Mouse (Mus musculus): ENCODE results near the gene Plagl1. TPM values are rescaled to one million over a fixed set of nuclear protein-coding genes. Genes with fewer than 3 reads are reported as not detected.

Plagl1 gene
- polyA plus RNA-seq, 1 experiment from 2014 or later: 52.2 TPM

DNA sequence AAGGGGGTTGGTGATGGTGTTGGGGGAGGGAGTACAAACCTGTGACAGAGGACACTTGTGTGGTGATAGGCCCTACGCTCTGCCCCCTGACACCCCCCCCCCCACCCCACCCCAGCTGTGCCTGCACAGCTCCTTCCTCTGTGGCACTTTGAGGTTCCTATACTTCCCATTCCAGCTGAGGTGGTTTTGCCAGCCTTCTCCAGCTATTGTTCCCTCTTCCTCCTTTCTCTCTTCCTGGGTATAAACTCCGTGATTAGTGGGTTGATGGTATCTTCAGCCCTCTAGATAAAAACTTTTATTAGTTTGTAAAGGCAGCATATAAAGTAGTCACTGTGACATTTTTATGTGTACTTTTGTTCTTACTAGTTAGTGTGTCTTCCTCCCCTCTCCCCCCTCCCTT, 59.0 kb downstream of the Plagl1 start:
- no peak; the same call in 1 of the 2 replicates for ATAC-seq (replicated peaks; ENCODE audit: low FRiP score, low read depth)
- H3K4me3 ChIP-seq (replicated peaks; ENCODE audit: low read depth, low read length): no peak overlapping the region

DNA sequence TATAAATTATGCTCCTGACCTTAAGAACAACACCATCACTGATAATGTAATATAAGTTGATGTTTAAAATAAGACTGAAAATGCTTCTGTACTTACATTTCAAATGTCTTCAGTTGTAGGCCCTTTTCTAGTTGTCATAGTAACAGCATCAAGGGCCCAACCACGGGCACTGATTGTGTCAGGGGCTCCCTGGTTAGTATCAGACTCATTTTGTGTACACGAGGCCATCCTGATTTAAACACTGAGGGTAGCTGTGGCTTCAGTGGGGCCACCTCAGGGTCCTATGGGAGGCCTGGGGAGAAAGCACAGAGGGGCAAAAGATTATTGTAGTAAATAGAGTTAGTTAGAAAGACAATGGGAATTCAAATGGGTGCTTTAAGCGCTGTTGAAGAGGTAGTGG, 65.5 kb downstream of the Plagl1 start:
- Histone ChIP-seq H3K4me2 (ENCODE audit: low read length) (no peak overlapping the region), H3K4me3 (replicated peaks; ENCODE audit: low read depth, low read length) (no peak overlapping the region), H3K36me3 (ENCODE audit: insufficient read depth, low read length) (peaks cover 4% of the 10 kb centered on the region; the same call in 1 of the 2 replicates), H3K27ac (no peak overlapping the region), H3K9ac (ENCODE audit: low read depth, low read length) (no peak overlapping the region), H3K4me1 (replicated peaks; ENCODE audit: insufficient read depth, low read length) (no peaks in the 10 kb centered on the region), H3K9me3 (replicated peaks; ENCODE audit: low read length) (no peaks in the 10 kb centered on the region), H3K27me3 (ENCODE audit: insufficient read depth, low read length) (no peaks in the 10 kb centered on the region)
- no peak for ATAC-seq (replicated peaks; ENCODE audit: low FRiP score, low read depth)
- TF ChIP-seq CTCF (IDR thresholded peaks at IDR 0.05; ENCODE audit: low read depth): no peak
- 74% methylated on average over 3 of the region's 3 CpGs for WGBS
- DNase-seq (ENCODE audit: low spot score): no peak

More for the DNA sequence above, 59.0 kb downstream of the Plagl1 start:
- Histone ChIP-seq H3K4me1 (replicated peaks; ENCODE audit: insufficient read depth, low read length) (no peaks in the 10 kb centered on the region), H3K36me3 (ENCODE audit: insufficient read depth, low read length) (0 out of 2 replicates have a peak, but pooled peaks cover 3% of the 10 kb centered on the region), H3K9me3 (replicated peaks; ENCODE audit: low read length) (no peaks in the 10 kb centered on the region), H3K9ac (ENCODE audit: low read depth, low read length) (no peak overlapping the region), H3K27me3 (ENCODE audit: insufficient read depth, low read length) (no peaks in the 10 kb centered on the region), H3K27ac (no peak overlapping the region), H3K4me2 (ENCODE audit: low read length) (no peak overlapping the region)
- 28% methylated on average over 2 of the region's 2 CpGs for WGBS
- peak; percentile 26 for DNase-seq (ENCODE audit: low spot score)
- no peak for TF ChIP-seq CTCF (IDR thresholded peaks at IDR 0.05; ENCODE audit: low read depth)

DNA sequence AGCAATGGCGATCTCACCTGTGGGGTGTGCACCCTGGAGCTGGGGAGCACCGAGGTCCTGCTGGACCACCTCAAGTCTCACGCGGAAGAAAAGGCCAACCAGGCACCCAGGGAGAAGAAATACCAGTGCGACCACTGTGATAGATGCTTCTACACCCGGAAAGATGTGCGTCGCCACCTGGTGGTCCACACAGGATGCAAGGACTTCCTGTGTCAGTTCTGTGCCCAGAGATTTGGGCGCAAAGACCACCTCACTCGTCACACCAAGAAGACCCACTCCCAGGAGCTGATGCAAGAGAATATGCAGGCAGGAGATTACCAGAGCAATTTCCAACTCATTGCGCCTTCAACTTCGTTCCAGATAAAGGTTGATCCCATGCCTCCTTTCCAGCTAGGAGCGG, 67.0 kb downstream of the Plagl1 start:
- ATAC-seq (replicated peaks; ENCODE audit: low FRiP score, low read depth) (no peak), DNase-seq (ENCODE audit: low spot score) (no peak)
- TF ChIP-seq CTCF (IDR thresholded peaks at IDR 0.05; ENCODE audit: low read depth): peak; percentile 64
- Histone ChIP-seq H3K27ac (no peak overlapping the region), H3K36me3 (ENCODE audit: insufficient read depth, low read length) (peaks cover 4% of the 10 kb centered on the region; the same call in 1 of the 2 replicates), H3K9me3 (replicated peaks; ENCODE audit: low read length) (no peaks in the 10 kb centered on the region), H3K4me1 (replicated peaks; ENCODE audit: insufficient read depth, low read length) (no peaks in the 10 kb centered on the region), H3K4me2 (ENCODE audit: low read length) (no peak overlapping the region), H3K9ac (ENCODE audit: low read depth, low read length) (no peak overlapping the region), H3K27me3 (ENCODE audit: insufficient read depth, low read length) (no peaks in the 10 kb centered on the region), H3K4me3 (replicated peaks; ENCODE audit: low read depth, low read length) (no peak overlapping the region)
- 80% methylated on average over 13 of the region's 13 CpGs for WGBS

DNA sequence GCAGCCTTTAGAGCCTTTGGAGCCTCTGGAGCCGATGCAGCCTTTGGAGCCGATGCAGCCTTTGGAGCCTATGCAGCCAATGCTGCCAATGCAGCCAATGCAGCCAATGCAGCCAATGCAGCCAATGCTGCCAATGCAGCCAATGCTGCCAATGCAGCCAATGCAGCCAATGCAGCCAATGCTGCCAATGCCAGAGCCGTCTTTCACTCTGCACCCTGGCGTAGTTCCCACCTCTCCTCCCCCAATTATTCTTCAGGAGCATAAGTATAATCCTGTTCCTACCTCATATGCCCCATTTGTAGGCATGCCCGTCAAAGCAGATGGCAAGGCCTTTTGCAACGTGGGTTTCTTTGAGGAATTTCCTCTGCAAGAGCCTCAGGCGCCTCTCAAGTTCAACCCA, 67.6 kb downstream of the Plagl1 start:
- no peaks in the 10 kb centered on the region for H3K9me3 ChIP-seq (replicated peaks; ENCODE audit: low read length)
- no peak overlapping the region for H3K27ac ChIP-seq
- peaks cover 4% of the 10 kb centered on the region; the same call in 1 of the 2 replicates for H3K36me3 ChIP-seq (ENCODE audit: insufficient read depth, low read length)
- H3K4me3 ChIP-seq (replicated peaks; ENCODE audit: low read depth, low read length): no peak overlapping the region
- no peak overlapping the region for H3K4me2 ChIP-seq (ENCODE audit: low read length)
- ATAC-seq (replicated peaks; ENCODE audit: low FRiP score, low read depth): no peak
- no peaks in the 10 kb centered on the region for H3K4me1 ChIP-seq (replicated peaks; ENCODE audit: insufficient read depth, low read length)
- WGBS: 93% methylated on average over 7 of the region's 7 CpGs
- no peak for DNase-seq (ENCODE audit: low spot score)
- no peak for TF ChIP-seq CTCF (IDR thresholded peaks at IDR 0.05; ENCODE audit: low read depth)
- H3K27me3 ChIP-seq (ENCODE audit: insufficient read depth, low read length): no peaks in the 10 kb centered on the region
- no peak overlapping the region for H3K9ac ChIP-seq (ENCODE audit: low read depth, low read length)

DNA sequence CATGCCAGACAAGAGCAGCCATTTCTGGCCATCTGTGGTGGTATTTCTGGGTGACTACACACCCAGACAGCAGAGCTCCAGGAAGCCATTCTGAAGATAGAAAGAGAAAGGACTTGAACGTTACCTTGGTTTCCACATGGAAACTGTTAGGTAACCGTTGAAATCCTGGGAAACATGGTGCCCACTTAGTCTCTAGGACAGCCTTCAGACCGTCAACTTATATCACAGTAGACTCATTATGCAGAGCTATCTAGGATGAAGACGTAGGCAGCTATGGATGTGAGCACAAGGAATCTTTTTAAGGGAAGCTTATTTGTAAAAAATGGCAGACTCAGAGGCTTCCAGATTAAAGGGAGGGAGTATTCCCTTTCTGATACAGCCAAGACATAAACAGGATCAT, 73.5 kb downstream of the Plagl1 start:
- no peak overlapping the region for H3K9ac ChIP-seq (ENCODE audit: low read depth, low read length)
- no peak for ATAC-seq (replicated peaks; ENCODE audit: low FRiP score, low read depth)
- no peaks in the 10 kb centered on the region for H3K36me3 ChIP-seq (ENCODE audit: insufficient read depth, low read length)
- no peak for DNase-seq (ENCODE audit: low spot score)
- H3K4me2 ChIP-seq (ENCODE audit: low read length): no peak overlapping the region
- H3K27ac ChIP-seq: no peak overlapping the region
- no peaks in the 10 kb centered on the region for H3K4me1 ChIP-seq (replicated peaks; ENCODE audit: insufficient read depth, low read length)
- WGBS: 93% methylated on average over 4 of the region's 4 CpGs
- no peaks in the 10 kb centered on the region for H3K9me3 ChIP-seq (replicated peaks; ENCODE audit: low read length)
- TF ChIP-seq CTCF (IDR thresholded peaks at IDR 0.05; ENCODE audit: low read depth): no peak
- H3K4me3 ChIP-seq (replicated peaks; ENCODE audit: low read depth, low read length): no peak overlapping the region
- H3K27me3 ChIP-seq (ENCODE audit: insufficient read depth, low read length): no peaks in the 10 kb centered on the region

DNA sequence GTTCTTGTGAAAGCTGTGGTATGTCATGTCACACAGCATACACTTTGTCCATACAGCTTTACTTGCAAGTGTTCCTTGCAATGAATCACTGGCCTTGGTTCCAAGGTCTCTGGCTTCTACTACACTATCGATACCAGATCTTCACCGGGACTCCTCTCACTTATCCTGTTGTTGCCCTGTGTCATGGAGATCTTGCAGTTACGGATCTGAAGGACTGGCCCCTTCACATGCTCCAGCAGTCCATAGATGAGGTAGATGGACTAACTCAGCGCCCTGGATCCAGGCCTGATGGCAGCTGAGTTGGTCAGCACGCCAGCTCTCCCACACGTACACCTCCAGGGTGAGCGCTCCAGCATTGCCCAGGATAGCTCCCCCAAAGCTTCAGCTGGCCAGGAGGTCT, 75.0 kb downstream of the Plagl1 start:
- no peak for DNase-seq (ENCODE audit: low spot score)
- no peak overlapping the region for H3K27ac ChIP-seq

DNA sequence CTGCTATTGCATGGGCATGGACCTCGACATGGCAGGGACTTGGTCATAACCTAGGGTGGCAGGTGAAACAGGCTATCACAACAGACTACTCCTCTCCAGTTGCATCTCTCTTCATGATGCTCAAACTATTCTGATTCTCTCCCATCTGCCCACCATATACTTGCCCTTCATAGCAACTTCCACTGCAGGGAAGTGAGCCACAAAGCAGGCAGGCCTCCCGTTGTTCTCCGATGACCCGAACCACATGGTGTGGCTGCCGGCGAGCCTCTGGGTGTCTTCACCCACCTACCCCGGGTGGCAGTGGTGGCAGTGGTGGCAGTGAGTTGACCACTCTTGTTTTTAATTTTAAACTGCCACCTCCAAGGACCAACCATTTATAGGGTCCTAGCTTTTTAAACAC, 75.4 kb downstream of the Plagl1 start:
- Histone ChIP-seq H3K27me3 (ENCODE audit: insufficient read depth, low read length) (no peaks in the 10 kb centered on the region), H3K36me3 (ENCODE audit: insufficient read depth, low read length) (no peaks in the 10 kb centered on the region), H3K27ac (no peak overlapping the region), H3K4me3 (replicated peaks; ENCODE audit: low read depth, low read length) (no peak overlapping the region), H3K4me1 (replicated peaks; ENCODE audit: insufficient read depth, low read length) (no peaks in the 10 kb centered on the region), H3K9ac (ENCODE audit: low read depth, low read length) (no peak overlapping the region), H3K4me2 (ENCODE audit: low read length) (no peak overlapping the region), H3K9me3 (replicated peaks; ENCODE audit: low read length) (no peaks in the 10 kb centered on the region)
- ATAC-seq (replicated peaks; ENCODE audit: low FRiP score, low read depth) (no peak), DNase-seq (ENCODE audit: low spot score) (no peak)
- WGBS: 93% methylated on average over 7 of the region's 7 CpGs
- TF ChIP-seq CTCF (IDR thresholded peaks at IDR 0.05; ENCODE audit: low read depth): no peak

More for the DNA sequence above, 75.0 kb downstream of the Plagl1 start:
- no peak for ATAC-seq (replicated peaks; ENCODE audit: low FRiP score, low read depth)
- Histone ChIP-seq H3K27me3 (ENCODE audit: insufficient read depth, low read length) (no peaks in the 10 kb centered on the region), H3K9me3 (replicated peaks; ENCODE audit: low read length) (no peaks in the 10 kb centered on the region), H3K4me2 (ENCODE audit: low read length) (no peak overlapping the region), H3K4me1 (replicated peaks; ENCODE audit: insufficient read depth, low read length) (no peaks in the 10 kb centered on the region), H3K4me3 (replicated peaks; ENCODE audit: low read depth, low read length) (no peak overlapping the region), H3K9ac (ENCODE audit: low read depth, low read length) (no peak overlapping the region), H3K36me3 (ENCODE audit: insufficient read depth, low read length) (no peaks in the 10 kb centered on the region)
- TF ChIP-seq CTCF (IDR thresholded peaks at IDR 0.05; ENCODE audit: low read depth): no peak
- WGBS: 94% methylated on average over 7 of the region's 7 CpGs

All from kidney, postnatal 0 days (tissue).